Mouse (Mus musculus): ENCODE measurements at regions not wholly inside any gene's neighbourhood (a gene's known extent, or its start where the extent isn't known, plus 50 kb on each side); places are given as distances from the start of the nearest gene placed in this dataset. TPM values are rescaled to one million over a fixed set of nuclear protein-coding genes. Genes with fewer than 3 reads are reported as not detected.

GRCm38 (mm10) chr1:46983093-46983492, 90.4 kb upstream of the Slc39a10 start:
- no peak for ATAC-seq
- Histone ChIP-seq H3K9me3 (ENCODE audit: control insufficient read depth, low read length) (peaks cover 5% of the 10 kb centered on the region; the same call in 1 of the 2 replicates), H3K27me3 (replicated peaks; ENCODE audit: control insufficient read depth, insufficient read depth, low read length) (no peaks in the 10 kb centered on the region), H3K9ac (replicated peaks; ENCODE audit: low read depth, low read length) (no peak overlapping the region), H3K4me2 (ENCODE audit: low read length) (no peak overlapping the region), H3K36me3 (ENCODE audit: control insufficient read depth, insufficient read depth) (no peaks in the 10 kb centered on the region), H3K4me1 (replicated peaks; ENCODE audit: control insufficient read depth, insufficient read depth, low read length) (no peaks in the 10 kb centered on the region), H3K4me3 (replicated peaks; ENCODE audit: low read length) (no peak overlapping the region), H3K27ac (ENCODE audit: low read length) (no peak overlapping the region)
- WGBS = 95% methylated on average over 1 of the region's 1 CpGs

GRCm38 (mm10) chr1:46970470-46970869, 77.8 kb upstream of the Slc39a10 start:
- H3K9me3 ChIP-seq (ENCODE audit: control insufficient read depth, low read length) = no peaks in the 10 kb centered on the region
- H3K4me1 ChIP-seq (replicated peaks; ENCODE audit: control insufficient read depth, insufficient read depth, low read length) = no peaks in the 10 kb centered on the region
- ATAC-seq = no peak
- H3K36me3 ChIP-seq (ENCODE audit: control insufficient read depth, insufficient read depth) = no peaks in the 10 kb centered on the region
- no peaks in the 10 kb centered on the region for H3K27me3 ChIP-seq (replicated peaks; ENCODE audit: control insufficient read depth, insufficient read depth, low read length)
- H3K4me2 ChIP-seq (ENCODE audit: low read length) = no peak overlapping the region
- H3K9ac ChIP-seq (replicated peaks; ENCODE audit: low read depth, low read length) = no peak overlapping the region
- 44% methylated on average over 3 of the region's 3 CpGs for WGBS
- H3K27ac ChIP-seq (ENCODE audit: low read length) = no peak overlapping the region
- no peak overlapping the region for H3K4me3 ChIP-seq (replicated peaks; ENCODE audit: low read length)

- H3K4me1 ChIP-seq (replicated peaks; ENCODE audit: control insufficient read depth, insufficient read depth, low read length) = no peaks in the 10 kb centered on the region
- no peak overlapping the region for H3K9ac ChIP-seq (replicated peaks; ENCODE audit: low read depth, low read length)
- H3K4me3 ChIP-seq (replicated peaks; ENCODE audit: low read length) = no peak overlapping the region
- no peak for ATAC-seq
- H3K27ac ChIP-seq (ENCODE audit: low read length) = no peak overlapping the region
- WGBS = 76% methylated on average over 3 of the region's 3 CpGs
- no peaks in the 10 kb centered on the region for H3K27me3 ChIP-seq (replicated peaks; ENCODE audit: control insufficient read depth, insufficient read depth, low read length)
- no peaks in the 10 kb centered on the region for H3K9me3 ChIP-seq (ENCODE audit: control insufficient read depth, low read length)
- no peak overlapping the region for H3K4me2 ChIP-seq (ENCODE audit: low read length)
- H3K36me3 ChIP-seq (ENCODE audit: control insufficient read depth, insufficient read depth) = no peaks in the 10 kb centered on the region
Measured at GRCm38 (mm10) chr1:46968361-46968760, 75.7 kb upstream of the Slc39a10 start.

GRCm38 (mm10) chr1:46966917-46967266, 74.2 kb upstream of the Slc39a10 start:
- ATAC-seq = no peak
- no peaks in the 10 kb centered on the region for H3K4me1 ChIP-seq (replicated peaks; ENCODE audit: control insufficient read depth, insufficient read depth, low read length)
- no peaks in the 10 kb centered on the region for H3K27me3 ChIP-seq (replicated peaks; ENCODE audit: control insufficient read depth, insufficient read depth, low read length)
- H3K9ac ChIP-seq (replicated peaks; ENCODE audit: low read depth, low read length) = no peak overlapping the region
- H3K9me3 ChIP-seq (ENCODE audit: control insufficient read depth, low read length) = no peaks in the 10 kb centered on the region
- no peaks in the 10 kb centered on the region for H3K36me3 ChIP-seq (ENCODE audit: control insufficient read depth, insufficient read depth)
- WGBS = 68% methylated on average over 3 of the region's 3 CpGs
- no peak overlapping the region for H3K27ac ChIP-seq (ENCODE audit: low read length)
- no peak overlapping the region for H3K4me2 ChIP-seq (ENCODE audit: low read length)
- no peak overlapping the region for H3K4me3 ChIP-seq (replicated peaks; ENCODE audit: low read length)

GRCm38 (mm10) chr1:46965996-46966916, 73.6 kb upstream of the Slc39a10 start:
- H3K4me1 ChIP-seq (replicated peaks; ENCODE audit: control insufficient read depth, insufficient read depth, low read length) = no peaks in the 10 kb centered on the region
- no peak overlapping the region for H3K4me2 ChIP-seq (ENCODE audit: low read length)
- no peak overlapping the region for H3K27ac ChIP-seq (ENCODE audit: low read length)
- H3K9me3 ChIP-seq (ENCODE audit: control insufficient read depth, low read length) = no peaks in the 10 kb centered on the region
- WGBS = 51% methylated on average over 5 of the region's 5 CpGs
- no peak overlapping the region for H3K9ac ChIP-seq (replicated peaks; ENCODE audit: low read depth, low read length)
- no peaks in the 10 kb centered on the region for H3K27me3 ChIP-seq (replicated peaks; ENCODE audit: control insufficient read depth, insufficient read depth, low read length)
- no peak for ATAC-seq
- no peak overlapping the region for H3K4me3 ChIP-seq (replicated peaks; ENCODE audit: low read length)
- H3K36me3 ChIP-seq (ENCODE audit: control insufficient read depth, insufficient read depth) = no peaks in the 10 kb centered on the region

- Histone ChIP-seq H3K4me3 (replicated peaks; ENCODE audit: low read length) (no peak overlapping the region), H3K36me3 (ENCODE audit: control insufficient read depth, insufficient read depth) (no peaks in the 10 kb centered on the region), H3K4me2 (ENCODE audit: low read length) (no peak overlapping the region), H3K4me1 (replicated peaks; ENCODE audit: control insufficient read depth, insufficient read depth, low read length) (no peaks in the 10 kb centered on the region), H3K9ac (replicated peaks; ENCODE audit: low read depth, low read length) (no peak overlapping the region), H3K27me3 (replicated peaks; ENCODE audit: control insufficient read depth, insufficient read depth, low read length) (no peaks in the 10 kb centered on the region), H3K9me3 (ENCODE audit: control insufficient read depth, low read length) (no peaks in the 10 kb centered on the region), H3K27ac (ENCODE audit: low read length) (no peak overlapping the region)
- no peak for ATAC-seq
- WGBS = 66% methylated on average over 5 of the region's 5 CpGs
Measured at GRCm38 (mm10) chr1:46963973-46964727, 71.5 kb upstream of the Slc39a10 start.

Small RNA genes lying in the stretch of these regions (microRNA-seq; reads per million reads assigned to microRNA genes)
- gene Mir6350 = not detected
